Mouse (Mus musculus) heart, embryonic 14.5 days (tissue): ENCODE results near the gene Tufm. TPM values are rescaled to one million over a fixed set of nuclear protein-coding genes. Genes with fewer than 3 reads are reported as not detected.

Experiments used
- ATAC-seq: fragments of 200-750 bp; cut with Nextera tagmentation; 2 replicates; pipeline ENCODE4 v1.8.0; 2017; ENCODE audit warnings: low read depth, moderate TSS enrichment; ENCODE audit not compliant: insufficient number of reproducible peaks, insufficient read depth, low FRiP score
- H3K27ac ChIP-seq, 2 experiments: fragments of 200-500 bp in 1 of 2; fragments of 300-500 bp in 1 of 2; sonication (generic) in 1 of 2; replicated peaks in 1 of 2; 2 replicates each; pipeline ENCODE4 v1.5.1; 2012 to 2014; ENCODE audit warnings: low read depth in 2 of 2, low read length in 2 of 2, control low read depth in 1 of 2, mild to moderate bottlenecking in 1 of 2, mixed read lengths in 1 of 2; ENCODE audit not compliant: control insufficient read depth in 1 of 2, insufficient read depth in 1 of 2
- H3K27me3 ChIP-seq: fragments of 300-500 bp; sonication (generic); 2 replicates; pipeline ENCODE4 v1.6.1; 2014; ENCODE audit warnings: mild to moderate bottlenecking, low read length, control low read depth; ENCODE audit not compliant: control insufficient read depth, insufficient read depth
- H3K36me3 ChIP-seq: fragments of 300-500 bp; sonication (generic); 2 replicates; pipeline ENCODE4 v1.6.1; 2014; ENCODE audit warnings: mild to moderate bottlenecking, control low read depth, low read length, mixed read lengths; ENCODE audit not compliant: control insufficient read depth, insufficient read depth
- H3K4me1 ChIP-seq, 2 experiments: fragments of 200-500 bp in 1 of 2; fragments of 300-500 bp in 1 of 2; sonication (generic) in 1 of 2; 2 replicates each; pipeline ENCODE4 v1.6.1; 2012 to 2014; ENCODE audit warnings: low read length in 2 of 2, control low read depth in 1 of 2, mixed read lengths in 1 of 2; ENCODE audit not compliant: control insufficient read depth in 2 of 2, insufficient read depth in 2 of 2
- H3K4me2 ChIP-seq: fragments of 300-500 bp; sonication (generic); 2 replicates; pipeline ENCODE4 v1.6.1; 2014; ENCODE audit warnings: mild to moderate bottlenecking, low read length
- H3K4me3 ChIP-seq, 2 experiments: fragments of 200-500 bp in 1 of 2; fragments of 300-500 bp in 1 of 2; sonication (generic) in 1 of 2; 2 replicates each; pipeline ENCODE4 v1.5.1; 2012 to 2014; ENCODE audit warnings: low read length in 2 of 2, mild to moderate bottlenecking in 2 of 2, control low read depth in 1 of 2, low read depth in 1 of 2, moderate library complexity in 1 of 2; ENCODE audit not compliant: control insufficient read depth in 1 of 2, insufficient read depth in 1 of 2
- H3K9ac ChIP-seq: fragments of 300-500 bp; sonication (generic); 2 replicates; pipeline ENCODE4 v1.6.1; 2014; ENCODE audit warnings: mild to moderate bottlenecking, low read length
- H3K9me3 ChIP-seq: fragments of 300-500 bp; sonication (generic); 2 replicates; pipeline ENCODE4 v1.6.1; 2016; ENCODE audit warnings: low read length, control low read depth; ENCODE audit not compliant: control insufficient read depth
- WGBS: fragments of 180-500 bp; shearing (Covaris S2); extraction: QIAGEN DNeasy Blood & Tissue Kit; methylation state at CpG from one replicate; pipeline ENCODE4 v1.1.7; 2014; 5-methylcytosine and 5-hydroxymethylcytosine counted together
- polyA plus RNA-seq: library from polyadenylated mRNA; unstranded; fragments of >200 nt; fragmentation: Nextera tagmentation; extraction: Ambion mirVana; gene quantifications from 2 replicates; pipeline ENCODE4 v1.2.1, GENCODE M21; 2014

The Tufm gene
- polyA plus RNA-seq, 1 experiment from 2014 or later, result 188 TPM

GRCm38 (mm10) chr7:126466116-126466515, 21.0 kb upstream of the Tufm start:
- Histone ChIP-seq H3K27me3 (no peaks in the 10 kb centered on the region), H3K9me3 (no peaks in the 10 kb centered on the region), H3K36me3 (peaks cover 51% of the 10 kb centered on the region), H3K9ac (peak overlapping the region; percentile 4; the same call in 1 of the 2 replicates), H3K27ac (peak overlapping the region; percentile 53 to 82), H3K4me2 (no peak overlapping the region), H3K4me1 (peaks cover 26 to 27% of the 10 kb centered on the region in 2 experiments), H3K4me3 (no peak overlapping the region)
- WGBS, result 50% methylated on average over 9 of the region's 9 CpGs
- no peak for ATAC-seq

GRCm38 (mm10) chr7:126466707-126467106, 20.5 kb upstream of the Tufm start:
- peaks cover 57% of the 10 kb centered on the region for H3K36me3 ChIP-seq

GRCm38 (mm10) chr7:126467271-126467670, 19.9 kb upstream of the Tufm start:
- Histone ChIP-seq H3K9me3 (no peaks in the 10 kb centered on the region), H3K27ac (no peak overlapping the region), H3K9ac (no peak overlapping the region), H3K4me1 (peaks cover 25% of the 10 kb centered on the region in 2 experiments), H3K27me3 (no peaks in the 10 kb centered on the region), H3K4me3 (no peak overlapping the region), H3K4me2 (no peak overlapping the region), H3K36me3 (peaks cover 62% of the 10 kb centered on the region)
- whole genome bisulfite sequencing, result 57% methylated on average over 5 of the region's 5 CpGs
- ATAC-seq, result peak; percentile 18; the same call in 1 of the 2 replicates

More at GRCm38 (mm10) chr7:126466707-126467106, 20.5 kb upstream of the Tufm start:
- H3K9ac ChIP-seq, result no peak overlapping the region
- 83% methylated on average over 5 of the region's 5 CpGs for WGBS
- ATAC-seq, result no peak
- no peaks in the 10 kb centered on the region for H3K9me3 ChIP-seq
- H3K4me2 ChIP-seq, result no peak overlapping the region
- H3K4me3 ChIP-seq, result no peak overlapping the region
- 0 out of 4 replicates have a peak overlapping the region, but pooled peaks of 1 of the 2 experiments have one; percentile 82 for H3K27ac ChIP-seq
- H3K4me1 ChIP-seq, result peaks cover 26 to 27% of the 10 kb centered on the region in 2 experiments
- no peaks in the 10 kb centered on the region for H3K27me3 ChIP-seq

GRCm38 (mm10) chr7:126467834-126468627, 19.1 kb upstream of the Tufm start:
- Histone ChIP-seq H3K4me1 (peaks cover 25% of the 10 kb centered on the region in 2 experiments), H3K9ac (no peak overlapping the region), H3K4me2 (no peak overlapping the region), H3K36me3 (peaks cover 69% of the 10 kb centered on the region), H3K27me3 (no peaks in the 10 kb centered on the region), H3K4me3 (no peak overlapping the region), H3K27ac (no peak overlapping the region), H3K9me3 (no peaks in the 10 kb centered on the region)
- WGBS, result 89% methylated on average over 18 of the region's 18 CpGs
- ATAC-seq, result no peak

GRCm38 (mm10) chr7:126470077-126470476, 17.1 kb upstream of the Tufm start:
- Histone ChIP-seq H3K9me3 (no peaks in the 10 kb centered on the region), H3K27me3 (no peaks in the 10 kb centered on the region), H3K36me3 (peaks cover 69% of the 10 kb centered on the region), H3K9ac (no peak overlapping the region), H3K4me3 (no peak overlapping the region), H3K4me2 (no peak overlapping the region), H3K27ac (no peak overlapping the region), H3K4me1 (peaks cover 17 to 26% of the 10 kb centered on the region in 2 experiments)
- ATAC-seq, result no peak
- 55% methylated on average over 6 of the region's 6 CpGs for WGBS

GRCm38 (mm10) chr7:126471361-126471760, 15.8 kb upstream of the Tufm start:
- no peak overlapping the region for H3K27ac ChIP-seq
- no peaks in the 10 kb centered on the region for H3K27me3 ChIP-seq
- H3K4me1 ChIP-seq, result peaks cover 4 to 19% of the 10 kb centered on the region in 2 experiments
- ATAC-seq, result no peak
- H3K36me3 ChIP-seq, result peaks cover 66% of the 10 kb centered on the region
- 88% methylated on average over 5 of the region's 5 CpGs for WGBS
- no peaks in the 10 kb centered on the region for H3K9me3 ChIP-seq
- H3K4me3 ChIP-seq, result no peak overlapping the region
- no peak overlapping the region for H3K9ac ChIP-seq
- no peak overlapping the region for H3K4me2 ChIP-seq

- Histone ChIP-seq H3K9me3 (no peaks in the 10 kb centered on the region), H3K27me3 (no peaks in the 10 kb centered on the region), H3K36me3 (peaks cover 61% of the 10 kb centered on the region), H3K4me2 (no peak overlapping the region), H3K4me3 (no peak overlapping the region), H3K4me1 (peaks cover 4 to 17% of the 10 kb centered on the region in 2 experiments), H3K27ac (no peak overlapping the region), H3K9ac (no peak overlapping the region)
- no peak for ATAC-seq
- WGBS, result 91% methylated on average over 4 of the region's 4 CpGs
Measured at GRCm38 (mm10) chr7:126471853-126472252, 15.3 kb upstream of the Tufm start.
